Mouse (Mus musculus): Measurements from ENCODE around the gene Tmem72. TPM values are rescaled to one million over a fixed set of nuclear protein-coding genes. Genes with fewer than 3 reads are reported as not detected.

Tmem72 gene
- total RNA-seq, 2 experiments from 2014 or later = 0.24 TPM

GRCm38 (mm10) chr6:116629766-116630165 lies 86.9 kb downstream of the Tmem72 start:
- intact Hi-C loops (cut with DNase I) = no loop called here
- DNase-seq (ENCODE audit: extremely low spot score in 1 of 2, low spot score in 2 of 2) = no peak

Small RNAs within 50 kb of the gene (microRNA-seq; reads per million reads assigned to microRNA genes)
- not detected for gene Mir7043

Other genes starting within 250 kb of the Tmem72 start
- gene Olfr211, start 227.8 kb downstream of the Tmem72 start, total RNA-seq (2021) = not detected
- not detected for gene Olfr212, start 210.4 kb downstream of the Tmem72 start, total RNA-seq (2021)
- gene Olfr213, start 178.5 kb downstream of the Tmem72 start, total RNA-seq (2021) = under 1 TPM in 1 of 2 experiments, not detected in 1; 0.36 TPM
- gene Gm5580, start 165.8 kb downstream of the Tmem72 start, total RNA-seq (2021) = 1 to 10 TPM; 2.4 to 3.2 TPM
- not detected for gene Olfr214, start 162.7 kb downstream of the Tmem72 start, total RNA-seq (2021)
- not detected for gene Olfr215, start 132.7 kb downstream of the Tmem72 start, total RNA-seq (2021)
- 10 to 100 TPM; 28.8 to 33.2 TPM for gene Zfp422, start 87.9 kb downstream of the Tmem72 start, total RNA-seq (2021)
- 1 to 10 TPM; 1.1 to 3.5 TPM for gene Depp1, start 66.3 kb downstream of the Tmem72 start, total RNA-seq (2021)
- 1 to 10 TPM; 4.5 to 5.7 TPM for gene Rassf4, start 43.0 kb downstream of the Tmem72 start, total RNA-seq (2021)

Measured in left cerebral cortex, postnatal 10 days (tissue).